Mouse (Mus musculus) heart, embryonic 13.5 days (tissue): Measurements from ENCODE around the gene Sfr1. TPM values are rescaled to one million over a fixed set of nuclear protein-coding genes. Genes with fewer than 3 reads are reported as not detected.

ENCODE experiments used
- ATAC-seq: fragments of 200-750 bp; cut with Nextera tagmentation; 2 replicates; pipeline ENCODE4 v1.8.0; 2017; ENCODE audit warnings: moderate TSS enrichment; ENCODE audit not compliant: insufficient number of reproducible peaks, low FRiP score, low TSS enrichment; ENCODE audit errors: extremely low read depth
- H3K27ac ChIP-seq: fragments of 300-500 bp; sonication (generic); replicated peaks from 2 replicates; pipeline ENCODE4 v1.5.1; 2015; ENCODE audit warnings: moderate library complexity, mild to moderate bottlenecking, inconsistent platforms
- H3K27me3 ChIP-seq: fragments of 300-500 bp; sonication (generic); replicated peaks from 2 replicates; pipeline ENCODE4 v1.6.1; 2015; ENCODE audit warnings: mild to moderate bottlenecking, inconsistent platforms
- H3K36me3 ChIP-seq: fragments of 300-500 bp; sonication (generic); 2 replicates; pipeline ENCODE4 v1.6.1; 2015; ENCODE audit warnings: mild to moderate bottlenecking, inconsistent platforms
- H3K4me1 ChIP-seq: fragments of 300-500 bp; sonication (generic); 2 replicates; pipeline ENCODE4 v1.6.1; 2015; ENCODE audit warnings: inconsistent platforms
- H3K4me2 ChIP-seq: fragments of 300-500 bp; sonication (generic); 2 replicates; pipeline ENCODE4 v1.6.1; 2015; ENCODE audit warnings: inconsistent platforms, mild to moderate bottlenecking, moderate library complexity
- H3K4me3 ChIP-seq: fragments of 300-500 bp; sonication (generic); 2 replicates; pipeline ENCODE4 v1.5.1; 2015; ENCODE audit warnings: moderate library complexity, mild to moderate bottlenecking, inconsistent platforms
- H3K9ac ChIP-seq: fragments of 300-500 bp; sonication (generic); 2 replicates; pipeline ENCODE4 v1.6.1; 2015; ENCODE audit warnings: inconsistent platforms, mild to moderate bottlenecking, moderate library complexity
- H3K9me3 ChIP-seq: fragments of 300-500 bp; sonication (generic); 2 replicates; pipeline ENCODE4 v1.6.1; 2016; ENCODE audit warnings: inconsistent platforms
- WGBS: fragments of 180-500 bp; shearing (Covaris S2); methylation state at CpG from one replicate; pipeline ENCODE4 v1.1.7; 2015; ENCODE audit warnings: mixed read lengths; 5-methylcytosine and 5-hydroxymethylcytosine counted together
- polyA plus RNA-seq: library from polyadenylated mRNA; unstranded; fragments of >200 nt; fragmentation: Nextera tagmentation; extraction: Ambion mirVana; gene quantifications from 2 replicates; pipeline ENCODE4 v1.2.1, GENCODE M21; 2015

The Sfr1 gene
- polyA plus RNA-seq, 1 experiment from 2014 or later = 194 TPM

- H3K4me3 ChIP-seq = no peak overlapping the region
- no peaks in the 10 kb centered on the region for H3K36me3 ChIP-seq
- no peak for ATAC-seq
- WGBS = 69% methylated on average over 4 of the region's 4 CpGs
- H3K9ac ChIP-seq = no peak overlapping the region
- no peaks in the 10 kb centered on the region for H3K9me3 ChIP-seq
- H3K27me3 ChIP-seq = no peaks in the 10 kb centered on the region
- no peak overlapping the region for H3K4me2 ChIP-seq
- H3K27ac ChIP-seq = no peak overlapping the region
- no peaks in the 10 kb centered on the region for H3K4me1 ChIP-seq
These were observed 21.1 kb upstream of the Sfr1 start for GRCm38 (mm10) chr19:47710376-47710775.

DNA sequence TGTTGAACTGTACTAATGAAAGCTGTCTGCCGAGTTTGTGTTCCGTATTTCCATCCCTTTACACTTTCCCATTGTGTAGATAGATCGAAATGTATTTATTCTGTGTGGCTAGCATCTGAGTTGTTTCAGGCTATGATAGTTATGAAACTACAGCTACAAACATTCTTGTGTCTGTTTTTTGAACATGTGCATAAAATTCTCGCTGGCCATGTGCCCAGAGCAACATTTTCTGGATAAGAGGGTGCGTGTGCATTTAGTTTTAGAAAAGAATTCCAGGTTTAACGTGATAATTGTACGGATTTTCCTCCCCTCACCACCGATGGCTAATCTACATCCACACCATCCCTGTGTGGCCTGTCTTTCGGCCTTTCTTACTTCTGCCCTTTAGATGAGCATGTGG lies 18.0 kb upstream of the Sfr1 start:
- H3K4me3 ChIP-seq = no peak overlapping the region
- H3K9me3 ChIP-seq = peaks cover 3% of the 10 kb centered on the region; the same call in 1 of the 2 replicates
- H3K36me3 ChIP-seq = no peaks in the 10 kb centered on the region
- no peak overlapping the region for H3K27ac ChIP-seq
- WGBS = 65% methylated on average over 9 of the region's 9 CpGs
- no peaks in the 10 kb centered on the region for H3K27me3 ChIP-seq
- no peaks in the 10 kb centered on the region for H3K4me1 ChIP-seq
- H3K9ac ChIP-seq = no peak overlapping the region
- H3K4me2 ChIP-seq = no peak overlapping the region
- ATAC-seq = no peak

DNA sequence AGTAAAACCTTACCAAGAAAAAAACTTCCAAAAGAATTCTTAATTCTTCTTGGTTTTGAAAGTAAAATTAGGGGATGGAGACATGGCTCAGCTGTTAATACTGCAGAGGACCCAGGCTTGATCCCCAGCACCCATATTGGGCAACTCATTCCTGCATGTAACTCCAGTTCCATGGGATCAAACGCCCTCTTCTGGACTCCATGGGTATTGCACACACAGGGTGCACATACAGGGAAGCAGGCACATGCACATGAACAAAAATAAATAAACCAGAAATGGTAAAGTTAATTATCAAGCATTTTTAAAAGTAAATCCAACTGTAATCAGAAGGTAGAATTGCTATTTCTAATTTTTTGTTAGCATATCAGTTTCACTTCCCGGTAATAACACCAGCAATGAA lies 15.3 kb upstream of the Sfr1 start:
- H3K9ac ChIP-seq = no peak overlapping the region
- H3K9me3 ChIP-seq = peaks cover 3% of the 10 kb centered on the region; the same call in 1 of the 2 replicates
- no peaks in the 10 kb centered on the region for H3K36me3 ChIP-seq
- 55% methylated on average over 2 of the region's 2 CpGs for WGBS
- no peaks in the 10 kb centered on the region for H3K4me1 ChIP-seq
- no peak overlapping the region for H3K27ac ChIP-seq
- no peaks in the 10 kb centered on the region for H3K27me3 ChIP-seq
- no peak for ATAC-seq
- no peak overlapping the region for H3K4me2 ChIP-seq
- H3K4me3 ChIP-seq = no peak overlapping the region

GRCm38 (mm10) chr19:47719147-47719546 lies 12.3 kb upstream of the Sfr1 start:
- Histone ChIP-seq H3K27me3 (no peaks in the 10 kb centered on the region), H3K27ac (no peak overlapping the region), H3K9me3 (peaks cover 3% of the 10 kb centered on the region; the same call in 1 of the 2 replicates), H3K4me2 (no peak overlapping the region), H3K9ac (no peak overlapping the region), H3K4me1 (peaks cover 6% of the 10 kb centered on the region; the same call in 1 of the 2 replicates), H3K4me3 (no peak overlapping the region), H3K36me3 (no peaks in the 10 kb centered on the region)
- 74% methylated on average over 3 of the region's 3 CpGs for WGBS
- ATAC-seq = no peak

DNA sequence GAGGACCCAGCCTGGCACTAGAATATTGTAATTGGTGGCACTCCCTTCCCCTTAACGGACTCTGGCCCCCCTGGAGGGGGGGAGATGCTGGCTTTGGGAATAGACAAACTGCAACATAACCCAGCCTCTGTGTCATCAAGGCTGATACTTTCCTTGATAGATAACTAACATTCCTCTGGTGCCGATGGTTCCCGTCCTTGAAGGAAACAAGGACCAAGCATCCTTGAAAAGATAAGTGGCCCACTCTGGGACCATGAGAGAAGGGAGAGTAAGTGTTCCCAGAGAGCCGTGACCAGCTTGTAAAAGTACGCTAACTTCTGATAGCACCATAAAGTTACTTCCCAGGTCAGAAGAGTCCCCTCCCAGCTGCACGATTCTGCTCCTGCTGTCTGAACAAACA lies 9.0 kb upstream of the Sfr1 start:
- WGBS = 20% methylated on average over 6 of the region's 6 CpGs
- H3K27me3 ChIP-seq = no peaks in the 10 kb centered on the region
- H3K9me3 ChIP-seq = no peaks in the 10 kb centered on the region
- no peak overlapping the region for H3K4me2 ChIP-seq
- ATAC-seq = no peak
- no peaks in the 10 kb centered on the region for H3K36me3 ChIP-seq
- H3K9ac ChIP-seq = 0 out of 2 replicates have a peak overlapping the region, but pooled peaks have one; percentile 24
- H3K4me1 ChIP-seq = peaks cover 6% of the 10 kb centered on the region; the same call in 1 of the 2 replicates
- H3K4me3 ChIP-seq = no peak overlapping the region
- H3K27ac ChIP-seq = no peak overlapping the region

- Histone ChIP-seq H3K4me1 (peaks cover 14% of the 10 kb centered on the region), H3K4me3 (no peak overlapping the region), H3K27me3 (no peaks in the 10 kb centered on the region), H3K4me2 (no peak overlapping the region), H3K36me3 (no peaks in the 10 kb centered on the region), H3K9me3 (no peaks in the 10 kb centered on the region), H3K27ac (no peak overlapping the region), H3K9ac (no peak overlapping the region)
- ATAC-seq = no peak
- WGBS = 58% methylated on average over 4 of the region's 4 CpGs
These were observed 6.6 kb upstream of the Sfr1 start for GRCm38 (mm10) chr19:47724903-47725302.

GRCm38 (mm10) chr19:47725643-47726140 lies 5.8 kb upstream of the Sfr1 start:
- no peak overlapping the region for H3K27ac ChIP-seq
- H3K9ac ChIP-seq = no peak overlapping the region
- no peak for ATAC-seq
- peaks cover 22% of the 10 kb centered on the region for H3K4me1 ChIP-seq
- no peak overlapping the region for H3K4me2 ChIP-seq
- WGBS = 67% methylated on average over 7 of the region's 7 CpGs
- H3K36me3 ChIP-seq = no peaks in the 10 kb centered on the region
- no peaks in the 10 kb centered on the region for H3K27me3 ChIP-seq
- H3K4me3 ChIP-seq = no peak overlapping the region
- no peaks in the 10 kb centered on the region for H3K9me3 ChIP-seq

DNA sequence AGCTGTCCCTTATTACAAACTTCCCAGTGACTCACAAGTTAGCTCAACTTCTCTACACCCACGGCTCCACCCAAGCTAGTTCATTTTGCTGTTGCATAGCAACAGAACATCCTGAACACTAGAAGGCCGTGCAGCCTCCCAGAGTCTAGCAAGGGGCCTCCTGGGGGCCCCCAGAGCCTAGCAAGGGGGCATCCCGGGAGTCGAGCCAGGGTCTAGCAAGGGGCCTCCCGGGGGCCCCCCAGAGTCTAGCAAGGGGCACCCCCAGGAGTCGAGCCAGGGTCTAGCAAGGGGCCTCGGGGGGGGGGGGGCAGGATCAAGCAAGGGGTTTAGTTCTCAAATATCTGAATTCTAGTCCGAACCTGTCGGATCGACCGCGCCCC lies 801 bp upstream of the Sfr1 start:
- Histone ChIP-seq H3K4me2 (peak overlapping the region; percentile 79), H3K4me3 (peak overlapping the region; percentile 71), H3K9me3 (no peaks in the 10 kb centered on the region), H3K9ac (peak overlapping the region; percentile 85), H3K4me1 (peaks cover 43% of the 10 kb centered on the region), H3K36me3 (peaks cover 32% of the 10 kb centered on the region), H3K27me3 (no peaks in the 10 kb centered on the region), H3K27ac (peak overlapping the region; percentile 99)
- under 1% methylated on average over 12 of the region's 12 CpGs for WGBS
- peak; percentile 53; the same call in 1 of the 2 replicates for ATAC-seq

- ATAC-seq = no peak
- Histone ChIP-seq H3K36me3 (peaks cover 43% of the 10 kb centered on the region), H3K9ac (peak overlapping the region; percentile 89), H3K4me1 (peaks cover 53% of the 10 kb centered on the region), H3K9me3 (no peaks in the 10 kb centered on the region), H3K4me3 (peak overlapping the region; percentile 71), H3K4me2 (peak overlapping the region; percentile 79), H3K27ac (peak overlapping the region; percentile 99), H3K27me3 (no peaks in the 10 kb centered on the region)
- 6% methylated on average over 13 of the region's 15 CpGs for WGBS
These were observed 449 bp downstream of the Sfr1 start for GRCm38 (mm10) chr19:47731931-47732330.

DNA sequence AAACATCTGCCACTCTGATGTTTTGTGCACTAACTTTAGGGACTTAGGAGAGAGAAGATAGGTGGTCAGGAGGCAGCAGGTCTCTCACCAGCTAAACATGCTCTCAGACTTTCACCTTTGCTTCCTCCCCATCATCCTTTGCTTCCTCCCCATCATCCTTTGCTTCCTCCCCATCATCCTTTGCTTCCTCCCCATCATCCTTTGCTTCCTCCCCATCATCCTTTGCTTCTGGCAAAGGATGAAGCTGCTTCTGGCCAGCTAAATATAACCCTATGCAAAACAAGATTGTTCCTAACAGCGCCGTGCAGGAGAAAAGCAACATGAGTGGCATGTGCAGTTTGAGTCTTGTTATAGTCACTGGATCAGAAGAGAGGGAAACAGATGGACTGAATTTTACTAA lies 15.6 kb downstream of the Sfr1 start:
- no peak overlapping the region for H3K4me3 ChIP-seq
- no peaks in the 10 kb centered on the region for H3K9me3 ChIP-seq
- WGBS = 68% methylated on average over 2 of the region's 2 CpGs
- H3K9ac ChIP-seq = no peak overlapping the region
- H3K27ac ChIP-seq = no peak overlapping the region
- ATAC-seq = no peak
- no peak overlapping the region for H3K4me2 ChIP-seq
- H3K36me3 ChIP-seq = no peaks in the 10 kb centered on the region
- H3K27me3 ChIP-seq = no peaks in the 10 kb centered on the region
- no peaks in the 10 kb centered on the region for H3K4me1 ChIP-seq

DNA sequence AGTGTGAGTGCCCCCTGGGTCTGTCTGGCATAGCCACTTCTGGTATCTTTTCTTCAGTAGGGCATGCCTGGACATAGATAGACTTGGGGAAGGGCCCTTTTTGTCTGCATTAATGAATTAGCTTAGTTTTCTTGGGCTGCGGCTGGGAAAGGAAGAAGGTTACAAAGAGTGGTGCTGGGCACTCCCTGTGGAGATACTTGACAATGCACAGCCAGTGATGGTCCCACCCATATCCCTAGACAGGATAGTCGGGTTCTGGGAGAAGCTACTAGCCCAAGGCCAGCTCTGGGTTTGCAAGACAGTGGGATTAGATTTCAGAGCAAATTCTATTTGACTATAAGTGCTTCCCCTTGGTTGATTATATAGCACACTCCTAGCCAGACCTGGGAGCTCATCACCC lies 17.5 kb downstream of the Sfr1 start:
- no peak overlapping the region for H3K4me2 ChIP-seq
- no peaks in the 10 kb centered on the region for H3K4me1 ChIP-seq
- ATAC-seq = no peak
- H3K4me3 ChIP-seq = no peak overlapping the region
- no peaks in the 10 kb centered on the region for H3K9me3 ChIP-seq
- 71% methylated on average over 2 of the region's 2 CpGs for WGBS
- no peak overlapping the region for H3K9ac ChIP-seq
- H3K36me3 ChIP-seq = no peaks in the 10 kb centered on the region
- H3K27ac ChIP-seq = no peak overlapping the region
- no peaks in the 10 kb centered on the region for H3K27me3 ChIP-seq

GRCm38 (mm10) chr19:47750391-47750790 lies 18.9 kb downstream of the Sfr1 start:
- H3K9ac ChIP-seq = no peak overlapping the region
- no peak overlapping the region for H3K4me2 ChIP-seq
- no peak overlapping the region for H3K4me3 ChIP-seq
- H3K4me1 ChIP-seq = no peaks in the 10 kb centered on the region
- H3K27me3 ChIP-seq = no peaks in the 10 kb centered on the region
- no peak overlapping the region for H3K27ac ChIP-seq
- no peak for ATAC-seq
- no peaks in the 10 kb centered on the region for H3K36me3 ChIP-seq
- WGBS = 83% methylated on average over 5 of the region's 5 CpGs
- H3K9me3 ChIP-seq = no peaks in the 10 kb centered on the region
